ENCODE assay signal across 8 mouse cellular contexts in the genomic region with DNA sequence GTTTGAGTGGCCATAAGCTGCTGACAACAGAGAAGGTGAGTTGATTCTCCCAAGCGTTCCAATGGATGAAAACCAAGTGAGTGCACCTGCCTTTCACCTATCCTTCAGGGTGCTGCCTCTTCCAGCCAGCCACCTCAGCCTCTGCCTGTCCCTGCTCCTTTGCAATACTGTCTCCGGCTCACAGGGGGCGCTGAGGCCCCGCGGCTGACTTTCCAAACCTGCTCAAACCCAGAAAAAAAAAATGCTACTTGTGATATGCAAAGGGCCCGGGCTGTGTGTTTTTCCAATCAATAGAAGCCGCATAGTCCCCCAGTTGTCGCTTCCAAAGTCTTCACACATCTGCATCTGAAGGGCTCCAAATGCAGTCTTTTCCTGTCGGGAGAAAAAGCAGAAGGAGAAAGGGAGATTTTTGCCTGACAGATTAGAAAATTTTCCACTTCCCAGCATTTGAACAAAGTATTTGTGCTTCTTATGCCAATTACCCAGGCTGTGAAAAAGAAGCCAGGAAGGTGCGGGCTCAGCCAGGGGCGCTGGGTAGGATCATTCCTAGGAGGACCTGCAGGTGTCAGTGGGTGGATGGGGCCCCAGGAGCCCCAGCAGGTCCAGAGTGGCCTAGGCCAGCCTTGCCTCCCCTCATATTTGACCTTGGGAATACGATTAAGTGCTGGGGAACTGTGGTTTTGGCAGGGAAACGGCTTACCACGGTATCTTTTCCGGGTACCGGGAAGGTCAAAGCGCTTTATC.
DNase-seq lines count a peak whose midpoint lies in the region; ATAC-seq lines count a peak whose summit lies in the region.

No protein-coding gene starts in this region.

- DNase-seq in urinary bladder, adult 18-20 months (ENCODE audit: low spot score in 2 of 2), result peak; percentile 36 to 54
- no peak for DNase-seq in urinary bladder, postnatal 10 days (ENCODE audit: low spot score)
- peak; percentile 78 for DNase-seq in cerebellum, adult 8-10 months
- DNase-seq in forelimb bud, embryonic 11.5 days (ENCODE audit: low read depth, low spot score), result peak; percentile 46
- peak; percentile 60 for DNase-seq in layer of hippocampus, adult 9-10 months (ENCODE audit: low spot score)
- DNase-seq in right cerebral cortex, postnatal 14 days, result peak; percentile 81
- no peak for DNase-seq in yolk sac, embryonic 10.5 days (ENCODE audit: low spot score)

- peak; percentile 60 for ATAC-seq in megakaryocyte progenitor cell, adult 5-6 weeks (replicated peaks; ENCODE audit: poor library complexity)

Comparison
In these comparisons a context has a peak if more than half of its experiments do, and no peak if none do; other contexts are left out.
1. DNase-seq: peak in urinary bladder, adult 18-20 months (2 of 2), cerebellum, adult 8-10 months (single experiment), forelimb bud, embryonic 11.5 days (single experiment), layer of hippocampus, adult 9-10 months (single experiment) and right cerebral cortex, postnatal 14 days (single experiment); none in urinary bladder, postnatal 10 days (single experiment) and yolk sac, embryonic 10.5 days (single experiment).